Mouse (Mus musculus): ENCODE data around the gene Acp1. TPM values are rescaled to one million over a fixed set of nuclear protein-coding genes. Genes with fewer than 3 reads are reported as not detected.

Gene Acp1
- polyA plus RNA-seq, 1 experiment from 2014 or later = 124 TPM

DNA sequence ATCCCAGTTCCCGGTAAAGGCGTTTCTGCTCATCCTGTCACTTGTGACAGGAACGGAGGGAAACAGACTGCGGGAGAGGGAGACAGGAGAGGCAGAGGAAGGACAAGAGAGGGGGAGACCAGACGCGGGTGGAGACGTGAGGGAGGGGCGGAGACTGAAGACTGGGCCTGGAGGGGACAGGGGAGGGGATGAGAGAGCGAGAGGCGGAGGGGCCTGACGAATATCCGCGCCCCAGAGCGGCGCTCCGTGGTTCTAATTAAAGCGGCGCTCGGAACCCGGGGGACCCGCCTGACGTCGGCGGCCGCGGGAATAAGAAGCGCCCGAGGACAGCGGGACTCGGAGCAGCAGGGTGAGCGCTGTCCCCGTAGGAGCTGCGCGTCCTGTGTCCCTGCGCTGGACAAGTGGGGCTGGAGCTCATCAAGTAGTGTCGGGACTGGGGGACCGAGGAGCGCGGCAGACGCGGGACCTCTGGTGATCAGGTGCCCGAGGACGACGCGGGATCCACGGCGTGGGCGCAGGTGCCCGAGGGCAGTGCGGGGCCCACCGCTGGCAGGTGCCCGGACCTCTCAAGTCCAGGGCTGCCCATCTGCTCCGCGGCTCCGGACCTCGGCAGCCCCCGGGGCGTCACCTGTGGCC lies 27.3 kb downstream of the Acp1 start, which contains the start of gene Alkal2:
TSS of gene Alkal2 (plus strand) at position 337 of the 636 bp plus-strand sequence.
- WGBS = 0% methylated on average over 55 of the region's 58 CpGs
- 0 out of 2 replicates have a peak, but pooled peaks cover 3% of the 10 kb centered on the region for H3K9me3 ChIP-seq (ENCODE audit: control insufficient read depth, low read length)
- peak; percentile 74 for ATAC-seq

DNA sequence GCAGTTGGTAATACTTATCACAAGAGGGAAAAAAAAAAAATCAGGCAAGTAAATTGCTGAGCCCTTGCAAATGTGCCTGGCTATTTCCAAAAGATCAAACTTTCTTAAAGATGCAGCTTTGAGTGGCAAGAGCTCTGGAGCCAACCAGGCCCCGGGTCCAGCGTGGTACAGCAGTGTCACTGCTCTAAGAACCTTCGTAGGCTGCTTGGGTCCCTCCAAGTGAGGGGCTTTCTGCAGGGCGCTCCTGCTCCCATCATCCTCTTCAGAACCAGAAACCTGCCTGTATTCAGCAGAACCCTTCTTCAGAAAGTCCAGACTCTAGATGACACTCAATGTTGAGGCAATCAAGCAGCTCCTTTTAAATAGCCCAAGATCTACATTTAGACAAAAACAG lies 27.8 kb downstream of the Acp1 start:
- peak overlapping the region; percentile 54 for H3K9ac ChIP-seq (replicated peaks; ENCODE audit: low read depth, low read length)
- peak overlapping the region; percentile 59 for H3K4me3 ChIP-seq (replicated peaks; ENCODE audit: low read length)
- H3K9me3 ChIP-seq (ENCODE audit: control insufficient read depth, low read length) = 0 out of 2 replicates have a peak, but pooled peaks cover 3% of the 10 kb centered on the region
- peaks cover 12% of the 10 kb centered on the region for H3K4me1 ChIP-seq (replicated peaks; ENCODE audit: control insufficient read depth, insufficient read depth, low read length)
- H3K36me3 ChIP-seq (ENCODE audit: control insufficient read depth, insufficient read depth) = no peaks in the 10 kb centered on the region
- no peak for ATAC-seq
- H3K4me2 ChIP-seq (ENCODE audit: low read length) = peak overlapping the region; percentile 99
- no peak overlapping the region for H3K27ac ChIP-seq (ENCODE audit: low read length)
- WGBS = 16% methylated on average over 4 of the region's 4 CpGs
- peaks cover 43% of the 10 kb centered on the region for H3K27me3 ChIP-seq (replicated peaks; ENCODE audit: control insufficient read depth, insufficient read depth, low read length)

More for the DNA sequence above, 27.3 kb downstream of the Acp1 start, which contains the start of gene Alkal2:
- Histone ChIP-seq H3K9ac (replicated peaks; ENCODE audit: low read depth, low read length) (peak within 1 kb of the TSS; percentile 54), H3K36me3 (ENCODE audit: control insufficient read depth, insufficient read depth) (no peaks in the 10 kb centered on the region), H3K27ac (ENCODE audit: low read length) (no peak within 1 kb of the TSS), H3K4me3 (replicated peaks; ENCODE audit: low read length) (peak within 1 kb of the TSS; percentile 59), H3K4me2 (ENCODE audit: low read length) (peak within 1 kb of the TSS; percentile 99), H3K27me3 (replicated peaks; ENCODE audit: control insufficient read depth, insufficient read depth, low read length) (peaks cover 43% of the 10 kb centered on the region), H3K4me1 (replicated peaks; ENCODE audit: control insufficient read depth, insufficient read depth, low read length) (peaks cover 12% of the 10 kb centered on the region)

DNA sequence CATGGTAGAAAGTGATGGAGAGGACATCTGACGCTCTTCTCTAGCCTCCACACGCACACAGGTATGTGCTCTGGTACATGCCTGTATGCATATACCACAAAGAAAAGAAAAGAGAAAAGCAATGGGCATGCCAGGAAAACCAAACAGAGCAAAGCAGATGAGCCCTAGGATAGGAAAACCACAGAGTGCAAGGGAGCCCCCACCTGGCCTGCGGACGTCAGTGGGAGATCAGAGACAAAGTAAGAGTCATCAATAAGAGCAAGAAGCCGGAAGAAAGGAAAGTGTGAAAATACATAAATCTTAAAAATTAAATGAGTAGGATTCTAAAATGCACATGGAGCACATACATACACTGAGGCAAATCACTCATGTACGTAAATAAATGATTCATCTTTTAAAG lies 31.9 kb downstream of the Acp1 start:
- no peak for ATAC-seq
- WGBS = 76% methylated on average over 6 of the region's 6 CpGs
- Histone ChIP-seq H3K4me3 (replicated peaks; ENCODE audit: low read length) (no peak overlapping the region), H3K4me1 (replicated peaks; ENCODE audit: control insufficient read depth, insufficient read depth, low read length) (peaks cover 7% of the 10 kb centered on the region), H3K4me2 (ENCODE audit: low read length) (no peak overlapping the region), H3K36me3 (ENCODE audit: control insufficient read depth, insufficient read depth) (no peaks in the 10 kb centered on the region), H3K9ac (replicated peaks; ENCODE audit: low read depth, low read length) (no peak overlapping the region), H3K9me3 (ENCODE audit: control insufficient read depth, low read length) (0 out of 2 replicates have a peak, but pooled peaks cover 3% of the 10 kb centered on the region), H3K27ac (ENCODE audit: low read length) (no peak overlapping the region), H3K27me3 (replicated peaks; ENCODE audit: control insufficient read depth, insufficient read depth, low read length) (peaks cover 21% of the 10 kb centered on the region)

DNA sequence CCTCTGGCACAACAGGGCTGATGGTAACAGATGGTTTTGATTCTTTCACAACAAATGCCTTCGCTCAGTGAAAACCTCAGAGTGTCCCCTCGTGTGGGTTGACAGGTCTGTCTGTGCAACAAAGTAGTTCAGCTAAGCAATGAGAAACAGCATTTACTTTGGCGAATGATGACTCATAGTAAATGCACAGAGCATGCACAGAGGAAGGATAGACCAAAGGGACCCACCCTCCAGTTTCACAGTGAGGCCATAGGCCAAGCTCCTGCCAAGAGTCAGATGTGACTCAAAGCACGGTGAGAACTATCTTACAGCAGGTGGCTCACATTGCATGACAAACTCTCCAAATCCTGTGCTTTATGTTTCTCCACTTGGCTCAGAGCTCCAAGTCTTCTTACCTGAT lies 45.6 kb downstream of the Acp1 start:
- H3K4me2 ChIP-seq (ENCODE audit: low read length) = no peak overlapping the region
- WGBS = 81% methylated on average over 4 of the region's 4 CpGs
- no peaks in the 10 kb centered on the region; the same call in 1 of the 2 replicates for H3K4me1 ChIP-seq (replicated peaks; ENCODE audit: control insufficient read depth, insufficient read depth, low read length)
- no peaks in the 10 kb centered on the region for H3K27me3 ChIP-seq (replicated peaks; ENCODE audit: control insufficient read depth, insufficient read depth, low read length)
- H3K9ac ChIP-seq (replicated peaks; ENCODE audit: low read depth, low read length) = no peak overlapping the region
- no peak overlapping the region for H3K4me3 ChIP-seq (replicated peaks; ENCODE audit: low read length)
- no peak overlapping the region for H3K27ac ChIP-seq (ENCODE audit: low read length)
- no peaks in the 10 kb centered on the region for H3K9me3 ChIP-seq (ENCODE audit: control insufficient read depth, low read length)
- no peak for ATAC-seq
- no peaks in the 10 kb centered on the region for H3K36me3 ChIP-seq (ENCODE audit: control insufficient read depth, insufficient read depth)

DNA sequence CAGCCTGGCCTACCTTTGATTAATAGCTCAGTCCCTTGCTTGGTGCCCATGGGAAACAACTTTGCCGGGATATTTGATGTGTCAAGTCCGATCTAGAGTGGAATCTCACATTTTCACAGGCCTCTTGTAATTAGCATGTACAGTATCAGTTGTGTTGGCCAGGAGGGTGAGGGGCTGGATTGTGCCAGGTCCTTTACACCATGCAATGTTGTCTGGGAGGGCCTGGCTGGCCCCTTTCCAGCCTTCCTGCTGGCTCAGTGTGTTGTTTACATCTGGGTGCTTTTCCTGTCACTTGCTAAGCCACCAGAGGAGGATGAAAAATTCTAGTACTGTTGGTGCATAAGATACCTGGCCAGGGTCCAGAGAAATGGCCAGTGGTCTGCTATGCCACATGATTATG lies 47.0 kb downstream of the Acp1 start:
- WGBS = 50% methylated on average over 2 of the region's 2 CpGs

DNA sequence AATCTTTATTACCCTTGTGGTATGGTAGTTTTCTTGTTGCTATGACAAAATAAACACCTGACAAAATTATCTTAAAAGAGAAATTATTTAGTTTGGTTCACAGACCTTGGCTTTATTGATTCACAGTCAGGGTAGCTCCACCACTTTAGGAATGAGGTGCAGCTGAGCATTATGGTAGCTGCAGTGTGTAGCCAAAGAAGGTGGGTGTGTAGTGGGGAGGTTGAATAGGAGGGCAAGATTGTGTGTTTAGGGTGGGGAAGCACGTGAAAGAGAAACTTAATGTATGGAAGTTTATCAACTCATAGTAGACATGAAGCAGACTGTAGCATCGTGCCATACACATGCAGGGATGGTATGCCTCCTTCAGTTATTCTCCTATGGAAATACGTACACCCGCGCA lies 55.2 kb downstream of the Acp1 start:
- Histone ChIP-seq H3K9me3 (ENCODE audit: control insufficient read depth, low read length) (no peaks in the 10 kb centered on the region), H3K27ac (ENCODE audit: low read length) (no peak overlapping the region), H3K4me3 (replicated peaks; ENCODE audit: low read length) (no peak overlapping the region), H3K4me1 (replicated peaks; ENCODE audit: control insufficient read depth, insufficient read depth, low read length) (peaks cover 6% of the 10 kb centered on the region), H3K36me3 (ENCODE audit: control insufficient read depth, insufficient read depth) (no peaks in the 10 kb centered on the region), H3K9ac (replicated peaks; ENCODE audit: low read depth, low read length) (no peak overlapping the region), H3K27me3 (replicated peaks; ENCODE audit: control insufficient read depth, insufficient read depth, low read length) (peaks cover 11% of the 10 kb centered on the region; the same call in 1 of the 2 replicates), H3K4me2 (ENCODE audit: low read length) (no peak overlapping the region)
- no peak for ATAC-seq
- WGBS = 89% methylated on average over 5 of the region's 5 CpGs

More for the DNA sequence above, 47.0 kb downstream of the Acp1 start:
- H3K9me3 ChIP-seq (ENCODE audit: control insufficient read depth, low read length) = no peaks in the 10 kb centered on the region
- H3K27ac ChIP-seq (ENCODE audit: low read length) = no peak overlapping the region
- ATAC-seq = peak; percentile 58; the same call in 1 of the 2 replicates
- no peaks in the 10 kb centered on the region for H3K27me3 ChIP-seq (replicated peaks; ENCODE audit: control insufficient read depth, insufficient read depth, low read length)
- H3K36me3 ChIP-seq (ENCODE audit: control insufficient read depth, insufficient read depth) = no peaks in the 10 kb centered on the region
- H3K4me1 ChIP-seq (replicated peaks; ENCODE audit: control insufficient read depth, insufficient read depth, low read length) = no peaks in the 10 kb centered on the region; the same call in 1 of the 2 replicates
- no peak overlapping the region for H3K4me3 ChIP-seq (replicated peaks; ENCODE audit: low read length)
- H3K9ac ChIP-seq (replicated peaks; ENCODE audit: low read depth, low read length) = no peak overlapping the region
- H3K4me2 ChIP-seq (ENCODE audit: low read length) = no peak overlapping the region

DNA sequence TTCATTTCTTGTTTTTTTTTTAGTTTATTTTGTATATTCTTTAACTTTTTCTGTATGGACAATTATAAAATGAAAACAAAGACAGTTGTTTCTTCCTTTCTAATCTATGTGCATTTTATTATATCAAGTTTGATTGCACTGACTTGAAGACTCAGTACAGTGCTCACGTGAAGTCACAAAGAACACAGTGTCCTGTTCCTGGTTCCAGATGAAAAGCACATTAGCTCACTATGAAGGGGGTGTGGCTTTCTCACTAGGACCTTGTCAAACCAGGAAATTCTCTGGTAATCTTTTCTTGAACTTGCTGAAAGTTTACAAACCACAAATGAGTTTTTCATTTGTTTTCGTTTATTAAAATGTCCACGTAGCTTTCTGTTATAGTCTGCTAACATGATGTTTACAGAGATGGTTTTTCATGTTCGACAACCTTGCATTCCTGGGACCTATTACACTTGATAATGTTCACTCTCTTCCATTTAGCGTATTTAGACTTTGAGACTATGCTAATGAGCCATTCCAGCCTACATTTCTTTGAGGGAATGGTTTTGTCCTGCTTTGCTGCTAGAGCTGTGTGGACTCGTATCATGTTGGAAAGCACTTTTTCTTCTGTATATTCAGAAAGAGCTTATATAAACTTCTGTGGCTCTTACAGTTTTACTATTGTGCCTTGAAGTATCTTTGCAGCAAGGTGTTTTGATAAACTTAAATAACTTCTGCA lies 55.8 kb downstream of the Acp1 start:
- peaks cover 6% of the 10 kb centered on the region for H3K4me1 ChIP-seq (replicated peaks; ENCODE audit: control insufficient read depth, insufficient read depth, low read length)
- no peak for ATAC-seq
- H3K4me3 ChIP-seq (replicated peaks; ENCODE audit: low read length) = no peak overlapping the region
- H3K36me3 ChIP-seq (ENCODE audit: control insufficient read depth, insufficient read depth) = no peaks in the 10 kb centered on the region
- no peak overlapping the region for H3K27ac ChIP-seq (ENCODE audit: low read length)
- H3K9me3 ChIP-seq (ENCODE audit: control insufficient read depth, low read length) = no peaks in the 10 kb centered on the region
- no peak overlapping the region for H3K4me2 ChIP-seq (ENCODE audit: low read length)
- WGBS = 68% methylated on average over 6 of the region's 6 CpGs
- no peak overlapping the region for H3K9ac ChIP-seq (replicated peaks; ENCODE audit: low read depth, low read length)
- peaks cover 11% of the 10 kb centered on the region; the same call in 1 of the 2 replicates for H3K27me3 ChIP-seq (replicated peaks; ENCODE audit: control insufficient read depth, insufficient read depth, low read length)

DNA sequence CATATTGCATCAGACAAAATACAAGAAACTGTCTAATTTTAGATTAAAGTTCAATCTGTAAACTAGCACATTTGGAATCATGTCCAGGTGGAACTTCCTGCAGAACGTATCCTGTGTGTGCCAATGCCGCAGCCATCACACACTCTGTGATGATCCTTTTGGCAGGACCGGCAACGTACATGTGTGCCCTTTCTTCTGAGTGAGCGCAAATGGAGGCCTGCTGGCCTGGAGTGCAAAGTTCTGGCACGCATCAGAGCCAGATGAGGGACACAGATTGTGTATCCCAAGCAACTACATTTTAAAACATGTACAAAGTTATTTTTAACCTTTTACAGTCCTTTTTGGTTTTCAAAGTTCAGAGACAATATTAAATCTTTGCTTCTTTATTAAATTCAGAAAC lies 59.5 kb downstream of the Acp1 start:
- Histone ChIP-seq H3K36me3 (ENCODE audit: control insufficient read depth, insufficient read depth) (no peaks in the 10 kb centered on the region), H3K4me1 (replicated peaks; ENCODE audit: control insufficient read depth, insufficient read depth, low read length) (peaks cover 6% of the 10 kb centered on the region), H3K9ac (replicated peaks; ENCODE audit: low read depth, low read length) (no peak overlapping the region), H3K27me3 (replicated peaks; ENCODE audit: control insufficient read depth, insufficient read depth, low read length) (peaks cover 14% of the 10 kb centered on the region; the same call in 1 of the 2 replicates), H3K4me2 (ENCODE audit: low read length) (no peak overlapping the region), H3K4me3 (replicated peaks; ENCODE audit: low read length) (no peak overlapping the region), H3K9me3 (ENCODE audit: control insufficient read depth, low read length) (no peaks in the 10 kb centered on the region), H3K27ac (ENCODE audit: low read length) (no peak overlapping the region)
- ATAC-seq = peak; percentile 62; the same call in 1 of the 2 replicates
- WGBS = 61% methylated on average over 6 of the region's 6 CpGs

DNA sequence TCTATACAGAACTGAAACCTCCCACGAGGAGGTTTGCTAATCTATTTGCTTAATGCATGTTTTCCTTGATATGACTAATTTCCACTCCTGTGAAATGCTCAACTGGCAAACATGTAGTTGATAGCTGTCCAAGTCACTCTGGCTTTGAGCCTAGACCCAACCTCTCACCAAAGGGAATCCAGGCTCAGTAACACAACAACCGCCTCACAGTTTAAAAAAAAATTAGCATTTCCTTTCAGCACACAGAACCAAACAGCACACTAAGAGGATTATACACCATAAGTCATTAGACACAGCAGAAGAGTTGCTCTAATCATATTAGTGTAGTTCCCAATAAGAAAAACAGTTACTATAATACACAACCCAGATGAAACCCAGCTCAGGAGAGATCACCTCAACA lies 60.5 kb downstream of the Acp1 start:
- peak; percentile 84 for ATAC-seq

More for the DNA sequence above, 60.5 kb downstream of the Acp1 start:
- no peak overlapping the region for H3K27ac ChIP-seq (ENCODE audit: low read length)
- H3K4me3 ChIP-seq (replicated peaks; ENCODE audit: low read length) = no peak overlapping the region
- H3K9ac ChIP-seq (replicated peaks; ENCODE audit: low read depth, low read length) = no peak overlapping the region
- WGBS = 11% methylated on average over 2 of the region's 2 CpGs
- H3K4me1 ChIP-seq (replicated peaks; ENCODE audit: control insufficient read depth, insufficient read depth, low read length) = peaks cover 6% of the 10 kb centered on the region
- H3K9me3 ChIP-seq (ENCODE audit: control insufficient read depth, low read length) = no peaks in the 10 kb centered on the region
- H3K27me3 ChIP-seq (replicated peaks; ENCODE audit: control insufficient read depth, insufficient read depth, low read length) = peaks cover 14% of the 10 kb centered on the region; the same call in 1 of the 2 replicates
- no peak overlapping the region for H3K4me2 ChIP-seq (ENCODE audit: low read length)
- no peaks in the 10 kb centered on the region for H3K36me3 ChIP-seq (ENCODE audit: control insufficient read depth, insufficient read depth)
